Mouse (Mus musculus): ENCODE data around the gene Fstl3. TPM values are rescaled to one million over a fixed set of nuclear protein-coding genes. Genes with fewer than 3 reads are reported as not detected.

The Fstl3 gene
- total and polyA plus RNA-seq, 3 experiments, result 10.0 to 47.0 (median 37.2) TPM

DNA sequence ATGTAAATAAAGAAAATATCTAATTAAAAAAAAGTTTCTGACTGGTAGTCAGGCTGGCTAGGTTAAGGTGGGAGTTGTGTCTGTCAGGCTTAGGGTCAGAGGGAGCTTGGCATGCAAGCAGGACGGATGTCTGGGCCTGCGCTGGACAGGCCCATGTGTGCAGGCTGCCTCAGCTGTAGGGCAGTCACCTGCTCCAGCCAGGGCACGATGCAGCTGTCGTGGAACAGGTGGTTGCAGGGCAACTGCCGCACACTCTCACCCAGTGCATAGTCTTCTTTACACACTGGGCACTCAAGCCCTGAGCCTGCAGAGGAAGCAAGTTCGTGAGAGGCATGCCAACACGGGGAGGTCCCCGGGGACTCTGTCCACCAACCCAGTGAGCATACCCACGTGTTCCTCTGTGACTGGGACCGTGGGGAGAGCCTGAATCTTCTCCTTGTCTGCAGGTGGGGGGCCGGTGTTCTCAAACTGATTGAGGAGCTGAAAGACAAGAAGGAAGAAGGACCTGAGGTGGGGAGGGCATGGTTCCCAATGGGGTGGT is 16.4 kb upstream of the Fstl3 start:
- no peak for DNase-seq

- no peak for DNase-seq
Observed at GRCm38 (mm10) chr10:79762875-79763274, 14.2 kb upstream of the Fstl3 start.

- no peak for DNase-seq
Observed at GRCm38 (mm10) chr10:79764234-79764633, 12.8 kb upstream of the Fstl3 start.

GRCm38 (mm10) chr10:79765228-79765745 is 11.8 kb upstream of the Fstl3 start:
- DNase-seq, result no peak

- no peak for DNase-seq
Observed at GRCm38 (mm10) chr10:79766001-79766507, 11.0 kb upstream of the Fstl3 start.

GRCm38 (mm10) chr10:79766508-79767325 is 10.4 kb upstream of the Fstl3 start, which contains the start of gene Rnf126:
Gene Rnf126, minus strand, starts transcription at chr10:79766952.
- DNase-seq, result peak; percentile 100

GRCm38 (mm10) chr10:79767372-79768244 is 9.5 kb upstream of the Fstl3 start:
- DNase-seq, result peak; percentile 95

DNA sequence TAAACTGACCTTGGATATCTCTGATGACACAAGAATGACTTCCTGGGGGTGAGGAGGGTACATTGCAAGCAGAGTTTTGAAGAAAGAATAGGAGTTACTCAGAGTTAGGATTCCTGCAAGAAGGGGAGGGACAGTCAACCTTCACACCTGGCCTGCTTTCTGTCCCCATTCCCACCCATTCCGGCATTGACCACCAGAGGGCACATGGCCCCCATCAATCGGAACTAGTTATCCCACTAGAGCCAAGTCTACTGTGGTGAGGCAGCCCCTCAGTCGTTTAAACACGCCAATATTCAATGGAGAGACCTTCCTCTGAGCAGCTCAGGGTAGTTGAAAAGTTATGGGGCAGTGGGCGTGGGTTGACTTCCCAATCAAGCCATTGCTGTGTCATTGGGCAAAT is 8.7 kb upstream of the Fstl3 start:
- peak; percentile 75 for DNase-seq

- no peak for DNase-seq
Observed at GRCm38 (mm10) chr10:79769329-79769728, 7.7 kb upstream of the Fstl3 start.

GRCm38 (mm10) chr10:79772320-79772719 is 4.8 kb upstream of the Fstl3 start:
- no peak for DNase-seq

GRCm38 (mm10) chr10:79773208-79773607 is 3.9 kb upstream of the Fstl3 start:
- DNase-seq, result no peak

- no peak for DNase-seq
Observed at GRCm38 (mm10) chr10:79774486-79775279, 2.4 kb upstream of the Fstl3 start.

GRCm38 (mm10) chr10:79778006-79778405 is 934 bp downstream of the Fstl3 start:
- DNase-seq, result peak; percentile 77

DNA sequence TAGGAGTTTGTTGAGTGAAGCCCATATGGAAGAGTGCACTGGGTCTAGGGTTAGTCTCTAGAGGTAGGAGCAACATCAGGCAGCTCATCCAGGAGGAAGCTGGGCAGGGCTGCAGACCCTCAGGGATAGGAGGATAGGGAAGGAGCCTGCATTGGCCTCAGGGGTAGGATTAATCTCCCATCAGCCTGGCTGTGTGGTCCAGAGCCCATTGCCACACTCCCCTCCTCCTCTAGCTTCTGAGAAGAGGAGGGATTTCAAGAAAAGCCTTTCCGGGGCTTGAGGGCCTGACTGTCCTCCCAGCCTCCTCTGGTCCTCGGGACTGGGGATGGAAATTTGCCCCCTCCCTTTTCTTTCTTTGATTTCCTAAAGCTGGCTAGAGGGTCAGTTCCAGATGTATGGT is 2.1 kb downstream of the Fstl3 start:
- no peak for DNase-seq

- DNase-seq, result peak; percentile 98
Observed at GRCm38 (mm10) chr10:79779784-79780663, 3.0 kb downstream of the Fstl3 start.

DNA sequence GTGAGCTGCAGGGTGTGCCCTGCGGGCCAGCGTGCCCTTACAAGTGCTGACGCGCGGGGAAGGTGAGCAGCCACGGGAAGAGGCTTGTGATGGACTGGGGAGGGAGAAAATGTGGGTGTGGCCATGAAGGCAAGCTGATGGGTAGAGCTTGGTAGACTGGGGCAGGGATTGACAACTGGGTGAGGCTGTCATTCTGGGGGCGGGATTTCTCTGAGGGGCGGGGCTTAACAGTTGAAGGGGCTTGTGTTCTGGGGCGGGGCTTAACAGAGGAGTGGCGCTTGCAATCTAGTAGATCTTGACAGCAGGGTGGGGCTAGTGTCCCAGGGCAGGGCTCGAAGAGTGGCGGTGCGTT is 3.6 kb downstream of the Fstl3 start:
- no peak for DNase-seq

- DNase-seq, result no peak
Observed at GRCm38 (mm10) chr10:79781139-79781538, 4.1 kb downstream of the Fstl3 start.

- DNase-seq, result no peak
Observed at GRCm38 (mm10) chr10:79781956-79782355, 4.9 kb downstream of the Fstl3 start.

DNA sequence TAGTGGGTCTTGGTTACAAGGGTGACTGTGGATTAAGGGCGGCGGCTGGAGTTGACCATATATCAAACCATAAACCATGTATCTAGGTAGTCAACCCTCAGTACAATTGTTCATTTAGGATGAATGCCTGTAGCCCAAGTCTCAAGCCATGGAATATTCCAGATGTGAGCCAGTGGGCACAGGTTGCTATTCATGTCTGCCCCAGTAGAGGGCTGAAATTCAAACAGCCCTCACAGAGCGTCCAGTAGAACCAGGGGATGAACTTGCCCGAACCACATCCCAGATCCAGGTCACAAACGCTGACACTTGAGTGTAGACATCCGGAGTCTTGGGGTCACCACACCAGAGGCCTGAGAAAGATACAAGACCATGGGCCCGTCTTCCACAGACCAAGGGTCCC is 6.0 kb downstream of the Fstl3 start:
- DNase-seq, result no peak

All from adrenal gland, adult 2 months (tissue).